Mouse (Mus musculus): ENCODE measurements at regions not wholly inside any gene's neighbourhood (a gene's known extent, or its start where the extent isn't known, plus 50 kb on each side); places are given as distances from the start of the nearest gene placed in this dataset.

DNA sequence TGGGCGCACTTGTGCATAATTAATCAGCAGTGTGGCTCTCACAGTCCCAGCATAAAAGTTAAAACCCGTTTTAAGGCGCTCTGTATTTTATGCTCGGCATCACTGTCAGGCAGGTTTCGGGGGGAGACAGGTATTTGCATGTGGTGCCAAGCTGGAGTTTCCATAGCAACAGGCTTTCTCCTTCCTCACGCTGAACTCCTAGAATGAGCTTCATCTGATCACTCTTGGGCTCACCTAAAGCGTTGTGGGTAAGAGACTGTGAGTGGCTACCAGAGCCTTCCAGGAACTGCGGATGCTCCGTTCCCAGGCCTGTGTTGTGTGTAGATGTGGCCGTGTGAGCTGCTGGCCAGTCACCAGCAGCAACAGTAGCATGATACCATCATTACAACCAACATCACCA lies 161.5 kb downstream of the Ajap1 start:
- ATAC-seq (ENCODE audit: poor library complexity, severe bottlenecking): no peak

DNA sequence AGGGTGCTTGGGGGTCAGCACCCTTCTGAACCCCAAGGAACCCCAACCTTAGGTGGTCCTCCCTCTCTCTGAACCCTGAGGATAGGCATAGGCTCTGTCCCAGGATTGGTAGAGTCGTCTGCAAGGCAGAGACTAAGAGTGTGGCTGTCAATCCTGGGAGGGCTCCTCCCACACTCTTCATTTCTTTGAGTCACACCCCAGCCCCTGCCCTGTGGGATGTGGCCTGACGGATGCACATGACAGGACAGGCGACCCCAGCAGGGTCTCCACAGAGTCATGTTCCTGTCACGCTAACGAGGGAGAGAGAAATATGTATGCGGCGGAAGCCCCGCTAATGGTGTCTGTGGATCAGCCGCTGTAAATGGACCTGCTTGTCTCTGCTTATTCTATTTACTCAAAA lies 162.0 kb downstream of the Ajap1 start:
- ATAC-seq (ENCODE audit: poor library complexity, severe bottlenecking): no peak

DNA sequence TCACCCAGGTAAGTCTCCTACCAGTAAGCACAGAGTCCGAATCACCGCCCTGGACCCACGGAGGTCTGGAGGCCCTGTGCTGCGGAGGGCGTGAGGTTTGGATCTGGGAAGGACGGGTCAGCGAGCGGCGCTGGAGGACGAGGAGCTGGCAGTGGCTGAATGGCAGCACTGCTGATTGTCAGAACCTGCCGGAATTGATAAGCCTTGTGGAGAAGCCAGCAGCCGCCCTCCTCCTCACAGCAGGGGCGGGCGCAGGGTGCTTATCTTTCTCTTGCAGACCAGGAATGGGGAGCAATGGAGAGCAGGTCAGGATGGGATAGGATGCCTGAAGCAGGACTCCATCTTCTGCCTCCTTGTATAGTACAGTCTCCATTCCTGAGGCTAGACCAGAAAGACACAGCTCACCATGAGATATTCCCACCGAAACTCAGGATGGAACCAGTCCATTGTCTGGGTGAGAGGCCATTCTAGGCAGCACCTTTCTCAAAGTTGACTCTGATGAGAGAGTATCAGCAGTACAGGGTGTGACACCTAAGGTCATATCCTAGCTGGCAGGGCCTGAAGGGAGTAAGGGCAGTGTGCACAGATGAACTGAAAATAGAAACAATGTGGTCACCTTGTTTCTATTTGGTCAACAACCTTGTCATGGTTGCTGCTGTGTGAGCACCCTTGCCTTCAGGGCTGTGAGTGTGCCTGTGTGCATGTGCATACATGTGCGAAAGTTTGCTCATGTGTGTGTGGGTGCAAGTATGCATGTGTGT lies 165.5 kb downstream of the Ajap1 start:
- no peak for ATAC-seq (ENCODE audit: poor library complexity, severe bottlenecking)

DNA sequence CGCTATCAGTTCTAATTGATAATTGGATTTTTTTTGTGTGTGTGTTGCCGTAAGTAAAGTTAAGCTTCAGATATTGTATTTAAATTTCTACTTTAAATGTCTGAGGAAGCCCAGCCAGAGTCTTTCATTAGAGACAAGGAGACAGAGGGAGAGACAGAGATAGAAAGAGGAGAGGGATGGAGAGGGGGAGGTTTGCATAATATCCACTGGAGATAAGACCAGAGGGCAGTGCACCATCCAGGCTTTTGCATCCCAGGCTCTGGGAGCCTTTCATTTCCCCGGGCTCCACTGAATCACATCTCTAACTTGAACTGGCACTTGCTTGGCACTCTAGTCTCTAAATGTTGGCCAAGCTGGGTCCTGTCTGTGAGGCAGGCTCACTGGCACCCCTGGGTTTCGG lies 166.1 kb downstream of the Ajap1 start:
- ATAC-seq (ENCODE audit: poor library complexity, severe bottlenecking): no peak

DNA sequence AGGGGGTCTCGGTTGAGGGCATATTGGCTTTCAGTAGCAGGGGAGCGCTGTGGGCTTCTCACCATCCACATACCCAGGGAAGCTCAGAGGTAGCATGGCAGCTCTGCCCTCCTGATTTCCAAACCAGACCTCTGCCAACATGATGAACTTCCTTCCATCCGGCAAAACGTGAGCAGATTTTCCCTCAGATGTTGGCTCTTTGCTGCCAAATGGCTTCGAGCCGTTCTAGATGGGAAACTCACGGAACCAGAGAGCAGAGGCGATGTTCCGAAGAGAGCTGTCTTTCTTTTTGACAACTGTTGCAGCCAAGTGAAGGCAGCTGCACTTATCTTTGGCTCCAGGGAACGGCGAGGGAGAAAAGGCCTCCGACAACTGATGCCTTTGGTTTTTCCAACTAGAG lies 168.7 kb downstream of the Ajap1 start:
- ATAC-seq (ENCODE audit: poor library complexity, severe bottlenecking): no peak

DNA sequence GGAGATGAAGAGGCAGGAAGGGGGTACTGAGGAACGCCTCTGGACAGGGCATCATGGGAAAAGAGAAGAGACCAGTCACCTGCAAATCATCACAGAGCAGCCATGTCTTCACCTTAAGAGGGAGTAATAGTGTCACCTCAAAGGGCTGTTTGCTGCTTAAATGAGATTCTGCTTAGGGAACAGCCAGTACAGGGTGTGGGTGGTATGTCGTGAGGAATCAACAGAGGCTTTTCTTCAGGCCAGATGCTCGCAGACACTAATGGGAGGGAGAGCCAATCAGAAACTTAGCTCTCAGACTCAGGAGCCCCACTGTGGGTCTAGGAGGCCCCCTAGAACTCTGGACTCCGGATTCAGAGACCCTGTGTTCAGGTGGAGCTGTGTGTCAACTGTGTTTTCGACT lies 171.0 kb downstream of the Ajap1 start:
- no peak for ATAC-seq (ENCODE audit: poor library complexity, severe bottlenecking)

DNA sequence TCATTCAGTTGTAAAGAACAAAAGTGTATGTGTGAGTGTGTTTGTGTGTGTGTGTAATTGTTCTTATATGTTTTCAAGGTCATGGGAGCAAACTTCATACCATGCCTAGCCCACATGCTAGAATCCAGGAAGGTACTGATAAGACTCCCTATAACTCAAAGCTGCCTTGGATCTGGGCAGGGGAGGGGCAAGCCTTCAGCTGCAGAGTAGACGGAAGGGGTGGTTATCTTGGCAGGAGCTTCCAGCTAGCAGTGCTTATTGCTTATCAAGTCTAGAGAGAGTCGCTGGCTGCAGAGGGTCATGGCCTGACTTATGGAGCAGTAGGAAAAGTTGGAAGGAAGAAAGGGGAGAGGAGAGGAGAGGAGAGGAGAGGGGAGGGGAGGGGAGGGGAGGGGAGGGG lies 172.0 kb downstream of the Ajap1 start:
- no peak for ATAC-seq (ENCODE audit: poor library complexity, severe bottlenecking)

DNA sequence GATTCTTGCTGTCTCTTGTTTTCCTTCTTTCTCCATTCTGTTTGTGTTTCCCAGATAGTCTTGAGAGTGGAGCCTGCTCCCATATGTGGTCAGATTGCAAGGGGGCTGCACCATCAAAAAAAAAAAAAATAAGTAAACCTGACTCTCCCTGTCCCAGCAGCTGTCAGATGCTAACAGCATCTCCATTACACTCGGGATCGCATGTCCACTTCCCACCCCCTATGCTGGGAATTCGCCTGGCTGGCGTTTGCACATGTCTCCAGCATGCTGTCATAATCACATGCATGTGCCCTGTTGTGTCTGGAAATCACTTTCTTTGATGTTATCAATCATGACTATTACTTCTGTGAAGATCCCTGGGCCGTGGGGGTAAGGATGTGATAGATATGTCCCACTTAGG lies 179.1 kb downstream of the Ajap1 start:
- no peak for ATAC-seq (ENCODE audit: poor library complexity, severe bottlenecking)

DNA sequence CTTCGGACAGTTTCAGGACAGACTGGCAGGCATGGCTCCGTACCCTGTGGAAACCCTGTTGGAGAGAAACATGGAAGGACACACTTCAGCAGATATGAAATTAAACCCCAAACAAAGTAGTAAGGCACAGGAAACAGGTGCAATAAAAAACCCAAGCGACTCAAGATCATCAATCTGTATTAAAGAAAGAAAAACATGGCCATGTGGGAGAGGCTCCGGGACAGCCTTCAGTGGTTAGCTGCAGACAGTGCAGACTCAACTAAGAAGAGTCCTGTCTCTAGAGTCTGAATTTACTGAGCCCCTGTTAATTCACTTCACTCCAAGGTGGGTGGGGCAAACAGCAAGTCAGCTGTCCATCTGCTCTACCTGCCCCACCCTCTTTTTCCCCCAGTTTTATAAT lies 179.8 kb downstream of the Ajap1 start:
- ATAC-seq (ENCODE audit: poor library complexity, severe bottlenecking): no peak

DNA sequence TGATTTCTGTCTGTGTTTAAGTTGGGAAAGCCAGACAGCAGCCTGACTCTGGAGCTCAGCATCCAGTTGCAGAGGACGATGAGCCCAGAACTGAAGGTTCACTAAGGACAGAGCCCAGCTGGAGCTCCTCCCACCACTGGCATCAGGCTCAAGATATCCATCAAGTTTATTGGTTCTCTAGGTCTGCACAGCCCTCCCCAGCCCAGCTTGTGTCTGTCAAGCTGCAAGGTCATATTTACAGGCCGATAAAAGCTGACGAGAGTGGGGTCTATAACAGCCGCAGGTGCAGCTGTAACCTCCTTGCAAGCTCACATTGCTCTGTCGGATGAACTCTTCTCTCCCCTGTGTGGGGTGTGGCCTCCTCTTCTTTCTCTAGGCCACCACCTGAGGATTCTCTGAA lies 184.3 kb downstream of the Ajap1 start:
- ATAC-seq (ENCODE audit: poor library complexity, severe bottlenecking): no peak

DNA sequence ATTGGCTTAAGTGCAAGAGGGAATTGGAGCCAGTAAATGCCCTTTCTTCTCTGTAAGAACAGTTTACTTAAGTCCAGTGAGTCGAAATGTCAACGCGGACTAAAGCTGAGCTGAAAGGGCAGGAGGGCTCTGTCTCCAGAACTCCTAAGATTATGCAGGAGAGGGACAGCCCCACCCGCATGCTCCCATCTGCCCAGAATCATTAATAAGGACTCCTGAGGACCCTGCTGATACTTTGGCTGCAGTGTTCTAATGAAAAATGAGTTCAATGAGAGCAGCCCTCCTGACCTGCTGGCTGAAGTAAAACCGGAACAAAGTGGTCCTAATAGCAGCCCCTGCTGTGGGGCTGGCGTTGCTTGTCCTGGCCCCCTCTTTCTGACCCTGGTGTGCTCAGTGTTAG lies 187.8 kb downstream of the Ajap1 start:
- no peak for ATAC-seq (ENCODE audit: poor library complexity, severe bottlenecking)

DNA sequence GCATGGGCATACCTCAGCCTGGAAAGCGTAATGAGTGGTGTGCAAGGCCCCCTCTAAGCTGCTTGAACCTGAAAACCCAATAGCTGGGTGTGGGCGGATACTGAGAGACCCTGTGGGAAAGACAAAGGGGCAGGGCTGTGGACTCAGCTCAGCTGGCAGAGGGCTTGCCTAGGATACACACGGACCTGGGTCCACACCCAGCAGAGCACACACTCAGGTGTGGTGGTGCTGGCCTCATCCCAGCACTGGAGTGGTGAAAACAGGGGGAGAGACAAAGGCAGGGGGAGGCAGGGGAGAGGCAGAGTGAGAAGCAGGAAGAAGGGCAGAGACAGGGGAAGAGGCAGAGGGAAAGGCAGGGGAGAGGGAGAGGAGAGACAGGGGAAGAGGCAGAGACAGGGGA lies 189.5 kb downstream of the Ajap1 start:
- no peak for ATAC-seq (ENCODE audit: poor library complexity, severe bottlenecking)

DNA sequence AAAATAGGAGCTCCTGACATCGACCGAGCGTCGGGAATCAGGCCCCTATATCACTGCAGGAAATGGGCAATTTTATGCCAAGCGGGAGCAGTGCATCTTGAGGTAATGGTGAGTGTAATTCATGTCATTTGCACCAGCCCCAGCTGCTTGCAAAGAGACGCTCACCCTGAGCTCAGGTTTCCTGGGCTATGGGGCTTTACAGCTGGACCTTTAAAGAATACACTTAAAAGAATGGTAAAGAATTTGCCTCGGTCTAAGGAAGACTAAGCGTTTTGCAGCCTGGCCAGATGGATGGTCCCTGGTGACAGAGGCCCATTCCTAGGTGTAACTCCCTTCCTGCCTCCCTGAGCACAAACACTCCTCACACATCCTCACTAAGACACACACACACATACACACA lies 194.2 kb downstream of the Ajap1 start:
- no peak for ATAC-seq (ENCODE audit: poor library complexity, severe bottlenecking)

DNA sequence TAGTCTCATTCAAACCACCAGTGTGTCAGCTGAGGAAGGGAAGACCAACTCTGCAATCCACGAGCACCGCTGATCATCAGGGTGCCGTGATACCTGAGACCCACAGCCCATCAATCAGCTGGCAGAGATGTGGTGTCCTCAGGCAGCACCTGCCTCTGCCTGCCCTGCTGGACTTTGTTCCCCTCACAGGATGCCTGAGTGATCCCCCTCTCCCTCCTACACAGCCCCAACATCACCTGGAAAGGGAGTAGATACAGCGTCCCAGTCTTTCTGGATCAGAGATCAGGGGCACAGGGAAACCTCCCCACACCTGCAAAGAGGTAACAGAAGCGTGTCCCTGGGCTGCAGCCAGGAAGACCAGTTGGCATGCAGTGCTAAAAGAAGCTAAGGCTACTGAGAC lies 198.4 kb downstream of the Ajap1 start:
- no peak for ATAC-seq (ENCODE audit: poor library complexity, severe bottlenecking)

DNA sequence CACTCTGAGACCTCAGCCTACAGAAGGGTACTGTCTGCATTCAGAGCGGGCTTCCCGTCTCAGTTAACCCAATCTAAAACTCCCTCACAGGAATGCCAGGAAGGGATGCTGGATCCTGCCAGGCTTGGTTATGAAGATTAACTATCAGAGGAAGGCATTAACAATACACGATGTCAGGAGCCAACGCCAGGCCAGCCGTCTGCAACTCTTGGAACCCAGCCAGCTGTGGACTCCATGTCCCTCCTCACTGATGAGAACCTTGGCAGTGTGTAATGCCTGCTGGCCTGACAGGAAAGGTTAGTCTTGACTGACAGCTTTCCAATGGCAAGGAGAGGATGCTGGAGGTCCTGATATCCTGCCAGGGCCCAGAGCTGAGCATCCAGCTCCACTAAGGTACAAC lies 206.0 kb downstream of the Ajap1 start:
- ATAC-seq (ENCODE audit: poor library complexity, severe bottlenecking): no peak

DNA sequence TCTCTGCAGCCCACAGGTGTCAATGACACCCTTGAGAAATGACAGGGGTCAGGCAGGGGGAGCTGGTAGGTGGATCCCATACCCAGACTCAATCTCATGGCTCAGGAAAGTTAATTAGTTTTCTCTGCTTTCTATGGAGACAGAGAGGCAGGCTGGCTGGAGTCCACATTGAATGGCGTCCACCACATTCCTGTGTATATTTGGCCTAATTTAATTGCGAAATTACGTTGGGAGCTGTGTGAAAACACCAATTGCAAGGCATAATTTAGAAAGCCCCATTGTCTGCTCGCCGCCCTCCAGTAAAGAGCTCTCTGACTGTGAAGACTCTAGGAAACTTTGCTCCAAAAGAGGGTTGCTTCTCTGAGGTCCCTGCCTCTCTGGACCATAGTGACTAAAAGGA lies 211.2 kb downstream of the Ajap1 start:
- no peak for ATAC-seq (ENCODE audit: poor library complexity, severe bottlenecking)

DNA sequence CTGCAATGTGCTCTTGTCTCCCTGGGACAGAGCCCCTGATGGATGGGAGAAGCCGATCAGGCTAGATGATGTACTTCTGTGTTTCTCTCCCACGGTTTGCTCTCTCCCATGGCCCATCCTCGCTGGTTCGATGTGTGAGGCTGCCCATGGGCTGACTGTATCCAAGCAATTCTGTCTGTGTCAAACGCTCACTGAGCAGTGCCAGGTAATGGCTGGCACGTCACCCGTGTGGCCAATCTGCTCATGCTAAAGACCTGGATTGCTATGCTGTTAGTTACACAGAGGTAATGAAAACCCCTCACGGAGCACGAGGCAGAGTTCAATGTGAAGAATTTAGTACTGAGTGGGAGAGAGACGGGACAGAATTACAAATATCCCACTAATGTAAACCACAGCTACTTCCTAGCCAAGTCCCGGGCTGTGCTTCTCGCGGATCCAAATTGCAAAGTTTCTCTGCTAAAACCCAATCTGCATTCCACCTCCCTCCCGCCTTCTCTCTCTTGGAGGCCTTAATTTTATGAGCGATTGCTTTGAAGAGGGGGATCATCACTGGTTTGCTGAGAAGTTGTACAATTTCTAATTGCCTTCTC lies 219.3 kb downstream of the Ajap1 start:
- no peak for ATAC-seq (ENCODE audit: poor library complexity, severe bottlenecking)

DNA sequence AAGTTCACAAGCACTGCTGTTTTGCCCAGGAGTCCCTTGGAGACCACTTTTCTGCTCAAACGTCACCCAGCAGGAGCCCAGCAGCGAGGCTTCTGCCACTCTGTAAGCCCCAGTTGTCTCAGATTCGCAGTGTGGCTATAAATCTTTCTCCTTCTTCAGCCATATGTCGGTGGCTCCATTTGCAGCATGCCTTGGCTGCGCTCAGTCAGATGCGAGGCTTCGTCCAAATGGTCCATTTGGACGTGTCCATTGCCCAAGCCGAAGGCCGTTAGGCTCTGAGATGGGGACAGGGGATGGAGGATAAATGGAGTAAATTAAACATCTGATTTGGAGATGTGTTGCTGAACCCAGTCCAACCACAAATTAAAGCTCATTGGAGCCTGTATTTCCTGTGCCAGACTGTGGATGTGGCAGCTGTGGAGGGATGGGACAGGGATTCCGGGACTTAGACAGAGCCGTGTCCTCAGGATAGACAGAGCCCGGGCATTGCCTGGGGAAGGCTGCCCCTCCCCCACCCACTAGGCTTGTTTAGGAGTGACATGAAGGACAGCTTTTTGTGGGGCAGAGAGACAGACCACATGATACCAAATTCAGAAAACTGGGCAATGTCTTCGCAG lies 221.6 kb downstream of the Ajap1 start:
- no peak for ATAC-seq (ENCODE audit: poor library complexity, severe bottlenecking)

DNA sequence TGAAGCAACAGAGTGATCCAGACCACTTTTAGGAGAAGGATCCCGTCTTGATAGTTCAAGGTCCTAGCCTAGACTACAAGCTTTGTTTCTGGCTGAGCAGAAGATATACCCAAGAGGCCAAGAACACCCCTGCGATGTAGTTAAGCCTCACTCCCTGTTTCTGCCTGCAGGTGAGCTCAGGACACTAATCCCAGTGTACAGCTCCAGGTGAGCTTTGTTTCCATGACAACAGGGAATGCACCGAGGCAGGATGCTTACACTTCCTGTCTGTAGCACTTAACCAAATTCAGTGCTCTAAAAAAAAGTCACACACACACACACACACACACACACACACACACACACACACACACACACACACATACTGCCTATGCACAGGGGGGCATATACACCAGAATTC lies 230.7 kb downstream of the Ajap1 start:
- no peak for ATAC-seq (ENCODE audit: poor library complexity, severe bottlenecking)

DNA sequence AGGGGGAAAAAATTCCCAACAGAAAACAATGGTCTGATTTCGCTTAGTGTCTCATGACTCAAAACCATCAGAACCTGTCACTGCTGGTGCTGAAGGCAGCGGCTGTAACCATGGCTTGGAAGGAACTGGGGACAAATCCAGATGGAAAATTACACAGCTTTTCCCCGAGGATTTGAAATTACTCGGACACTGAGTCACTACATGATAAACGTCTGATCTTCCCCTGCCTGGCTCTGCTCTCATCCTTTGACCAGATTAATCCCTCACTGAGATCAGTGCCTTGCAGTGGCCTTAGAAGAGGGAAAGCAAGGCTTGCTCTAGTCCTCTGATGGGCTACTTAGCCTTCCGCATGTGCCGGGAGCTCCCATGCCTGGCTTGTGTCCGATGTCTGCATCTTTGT lies 231.3 kb downstream of the Ajap1 start:
- ATAC-seq (ENCODE audit: poor library complexity, severe bottlenecking): no peak

DNA sequence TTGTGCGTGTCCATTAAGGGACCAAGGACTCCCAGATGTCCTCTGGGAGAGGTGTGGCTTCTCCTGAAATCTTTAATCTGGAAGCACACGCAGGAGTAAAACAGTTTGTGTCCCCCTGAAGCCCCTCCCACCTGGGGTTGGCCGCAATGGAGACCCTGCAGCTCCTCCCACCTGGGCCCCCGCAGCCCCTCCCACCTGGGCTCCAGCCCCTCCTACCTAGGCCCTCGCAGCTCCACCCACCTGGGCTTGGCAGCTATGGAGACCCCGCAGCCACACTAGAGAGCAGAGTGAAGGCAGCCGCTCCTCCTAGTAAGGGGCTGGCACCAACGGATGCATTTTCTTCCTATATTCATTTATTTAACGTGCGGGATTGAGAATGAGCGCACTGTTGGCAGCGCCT lies 245.9 kb downstream of the Ajap1 start:
- no peak for ATAC-seq (ENCODE audit: poor library complexity, severe bottlenecking)

DNA sequence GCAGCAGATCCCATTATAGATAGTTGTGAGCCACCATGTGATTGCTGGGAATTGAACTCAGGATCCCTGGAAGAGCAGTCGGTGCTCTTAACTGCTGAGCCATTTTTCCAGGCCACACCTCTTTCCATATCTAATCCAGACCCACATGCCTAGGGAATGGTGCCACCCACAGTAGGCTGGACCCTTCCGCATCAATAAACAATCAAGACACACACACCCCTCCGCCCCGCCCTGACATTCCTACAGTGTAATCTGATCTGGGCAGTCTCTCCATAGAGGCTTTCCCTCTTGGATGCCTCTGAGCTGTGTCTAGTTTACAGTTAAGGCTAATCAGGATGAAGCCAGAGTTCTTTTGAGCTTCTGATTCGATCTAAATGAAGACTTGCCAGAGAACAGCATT lies 248.8 kb downstream of the Ajap1 start:
- no peak for ATAC-seq (ENCODE audit: poor library complexity, severe bottlenecking)

DNA sequence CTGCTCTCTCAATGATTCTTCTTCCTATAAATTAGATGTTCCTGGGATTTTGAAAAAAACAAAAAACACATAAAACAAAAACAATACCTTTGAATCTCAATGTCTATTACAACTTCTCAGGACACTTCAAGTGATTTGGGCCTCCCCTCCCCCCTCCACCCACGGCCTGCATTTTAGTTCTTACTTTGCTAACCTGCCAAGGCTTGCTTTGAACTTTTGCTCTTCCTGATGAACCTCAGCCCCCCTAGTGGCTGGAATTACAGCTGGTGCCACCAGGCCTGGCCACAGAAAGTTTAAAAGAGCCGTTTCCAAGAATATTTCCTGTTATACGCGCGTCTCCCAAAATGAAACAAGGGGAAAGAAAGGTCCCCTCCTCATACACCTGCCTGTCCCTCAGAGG lies 253.4 kb downstream of the Ajap1 start:
- no peak for ATAC-seq (ENCODE audit: poor library complexity, severe bottlenecking)
